Comparison of ENCODE assay signal across 8 mouse cellular contexts in the genomic region with DNA sequence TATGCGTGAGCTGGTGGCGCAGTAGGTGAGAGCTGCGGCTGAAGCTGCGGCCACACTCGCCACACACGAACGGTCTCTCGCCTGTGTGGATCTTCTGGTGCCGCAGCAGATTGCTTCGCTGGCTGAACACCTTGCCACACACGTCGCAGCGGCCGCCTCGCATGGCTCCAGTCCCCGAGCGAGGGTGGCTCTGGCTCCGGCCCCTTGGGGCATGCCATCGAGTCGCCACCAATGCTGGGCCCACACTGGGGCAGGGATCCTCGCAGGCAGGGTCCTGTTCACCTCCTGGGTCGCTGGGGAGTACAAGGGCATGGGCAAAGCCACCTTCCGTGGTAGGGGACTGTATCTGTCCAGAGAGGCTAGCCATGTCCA. TPM values are rescaled to one million over a fixed set of nuclear protein-coding genes. Genes with fewer than 3 reads are reported as not detected.
DNase-seq lines count a peak whose midpoint lies in the region; ATAC-seq and TF ChIP-seq lines count a peak whose summit lies in the region.

No protein-coding gene starts in this region.

- H3K4me2 ChIP-seq in heart, embryonic 15.5 days = peak overlapping the region; percentile 95
- H3K4me2 ChIP-seq in heart, postnatal 0 days (ENCODE audit: low read depth, low read length) = peak overlapping the region; percentile 73
- peak overlapping the region; percentile 67 for H3K4me2 ChIP-seq in liver, postnatal 0 days (ENCODE audit: low read depth, low read length)

- peak overlapping the region; percentile 58 for H3K9ac ChIP-seq in heart, embryonic 15.5 days
- H3K9ac ChIP-seq in heart, postnatal 0 days (replicated peaks; ENCODE audit: low read depth, low read length) = peak overlapping the region; percentile 24; the same call in 1 of the 2 replicates
- peak overlapping the region; percentile 39; the same call in 1 of the 2 replicates for H3K9ac ChIP-seq in liver, postnatal 0 days (replicated peaks)

- ATAC-seq in heart, embryonic 15.5 days (replicated peaks; ENCODE audit: insufficient number of reproducible peaks, insufficient read depth, low FRiP score, low read depth) = no peak
- no peak for ATAC-seq in heart, postnatal 0 days (ENCODE audit: insufficient read depth, low read depth)
- ATAC-seq in liver, postnatal 0 days = no peak
- ATAC-seq in monocyte, adult 5-6 weeks (replicated peaks; ENCODE audit: insufficient number of reproducible peaks, low FRiP score, low TSS enrichment, poor library complexity, severe bottlenecking) = no peak

- H3K4me1 ChIP-seq in heart, embryonic 15.5 days (replicated peaks) = peaks cover 18% of the 10 kb centered on the region
- H3K4me1 ChIP-seq in brown adipose tissue, adult 24 weeks (ENCODE audit: control insufficient read depth, insufficient read depth, insufficient read length, low read length) = no peaks in the 10 kb centered on the region
- peaks cover 10% of the 10 kb centered on the region for H3K4me1 ChIP-seq in heart, postnatal 0 days (ENCODE audit: control insufficient read depth, insufficient read depth)
- peaks cover 13% of the 10 kb centered on the region for H3K4me1 ChIP-seq in liver, postnatal 0 days (ENCODE audit: insufficient read depth)

- no peaks in the 10 kb centered on the region for H3K36me3 ChIP-seq in heart, embryonic 15.5 days
- H3K36me3 ChIP-seq in heart, postnatal 0 days (replicated peaks; ENCODE audit: control insufficient read depth, insufficient read depth, low read length) = no peaks in the 10 kb centered on the region
- no peaks in the 10 kb centered on the region for H3K36me3 ChIP-seq in liver, postnatal 0 days (replicated peaks; ENCODE audit: insufficient read depth, low read length)

- H3K9me3 ChIP-seq in heart, embryonic 15.5 days (replicated peaks) = no peaks in the 10 kb centered on the region
- no peaks in the 10 kb centered on the region for H3K9me3 ChIP-seq in heart, postnatal 0 days (replicated peaks; ENCODE audit: control insufficient read depth, low read length)
- no peaks in the 10 kb centered on the region for H3K9me3 ChIP-seq in liver, postnatal 0 days (ENCODE audit: low read length)

- DNase-seq in heart, adult 18-20 months = no peak
- no peak for DNase-seq in heart, postnatal 0 days (ENCODE audit: low spot score)
- DNase-seq in liver, postnatal 0 days = no peak
- DNase-seq in right cerebral cortex, adult 2 months (ENCODE audit: low spot score in 2 of 2) = no peak
- DNase-seq in adrenal gland, postnatal 25 days = no peak

- 4% methylated on average over 23 of the region's 23 CpGs for WGBS in heart, embryonic 15.5 days
- 5% methylated on average over 23 of the region's 23 CpGs for WGBS in heart, postnatal 0 days
- WGBS in liver, postnatal 0 days (ENCODE audit: insufficient replicate concordance) = 5% methylated on average over 23 of the region's 23 CpGs

- H3K27me3 ChIP-seq in heart, embryonic 15.5 days = peaks cover 44% of the 10 kb centered on the region
- peaks cover 29% of the 10 kb centered on the region for H3K27me3 ChIP-seq in heart, postnatal 0 days (ENCODE audit: control insufficient read depth, insufficient read depth, low read length)
- peaks cover 27% of the 10 kb centered on the region for H3K27me3 ChIP-seq in liver, postnatal 0 days (ENCODE audit: insufficient read depth, low read length)

- H3K4me3 ChIP-seq in heart, embryonic 15.5 days = peak overlapping the region; percentile 55
- H3K4me3 ChIP-seq in brown adipose tissue, adult 24 weeks (ENCODE audit: insufficient read depth, low read depth, low read length) = 0 out of 2 replicates have a peak overlapping the region, but pooled peaks have one; percentile 27
- peak overlapping the region; percentile 49 for H3K4me3 ChIP-seq in heart, postnatal 0 days (ENCODE audit: low read depth, low read length)
- peak overlapping the region; percentile 43 for H3K4me3 ChIP-seq in liver, postnatal 0 days (ENCODE audit: low read depth, low read length)

- no peak for TF ChIP-seq EP300 in heart, postnatal 0 days (IDR thresholded peaks at IDR 0.05; ENCODE audit: low read depth)
- TF ChIP-seq EP300 in liver, postnatal 0 days (IDR thresholded peaks at IDR 0.05; ENCODE audit: low read depth) = no peak

- H3K27ac ChIP-seq in heart, embryonic 15.5 days = no peak overlapping the region
- H3K27ac ChIP-seq in brown adipose tissue, adult 24 weeks (replicated peaks; ENCODE audit: low read depth, low read length) = no peak overlapping the region
- H3K27ac ChIP-seq in heart, postnatal 0 days (ENCODE audit: low read depth) = no peak overlapping the region
- H3K27ac ChIP-seq in liver, postnatal 0 days (ENCODE audit: low read depth) = no peak overlapping the region

- TF ChIP-seq CTCF in heart, postnatal 0 days (IDR thresholded peaks at IDR 0.05; ENCODE audit: low read depth) = no peak
- no peak for TF ChIP-seq CTCF in liver, postnatal 0 days (IDR thresholded peaks at IDR 0.05; ENCODE audit: low read depth)

RNA-seq across cellular contexts. Expression of gene Ube2m, which starts 6.2 kb away (rescaled TPM):
- polyA plus RNA-seq in heart, embryonic 15.5 days (2015; fragmentation: Nextera tagmentation; extraction: Ambion mirVana) = 107 and 130 TPM in 2 replicates
- total RNA-seq in heart, adult 18-20 months (2021) = 100 to 1,000 TPM; 177 to 187 TPM
- polyA plus RNA-seq in brown adipose tissue, adult 24 weeks (2012; ENCODE audit: insufficient read depth, insufficient read length, missing spikeins) = 258 and 293 TPM in 2 replicates
- total RNA-seq in heart, postnatal 0 days (2014; rRNA removed; ENCODE audit: low replicate concordance) = 290 and 312 TPM in 2 replicates
- polyA plus RNA-seq in heart, postnatal 0 days (2015; fragmentation: Nextera tagmentation; extraction: Ambion mirVana) = 116 and 127 TPM in 2 replicates
- polyA plus RNA-seq in liver, postnatal 0 days (2015; fragmentation: Nextera tagmentation; extraction: Ambion mirVana) = 53.8 and 59.8 TPM in 2 replicates
- total RNA-seq in adrenal gland, postnatal 25 days (2021) = 170 and 192 TPM in 2 replicates
- 44.8 to 67.8 TPM (median 54.9 TPM) in 3 replicates for total RNA-seq in monocyte, adult 5-6 weeks (2017)

RNA-seq across cellular contexts. Expression of gene Chmp2a, which starts 9.6 kb away (rescaled TPM):
- 129 and 133 TPM in 2 replicates for polyA plus RNA-seq in heart, embryonic 15.5 days (2015; fragmentation: Nextera tagmentation; extraction: Ambion mirVana)
- 100 to 1,000 TPM; 132 to 164 TPM for total RNA-seq in heart, adult 18-20 months (2021)
- polyA plus RNA-seq in brown adipose tissue, adult 24 weeks (2012; ENCODE audit: insufficient read depth, insufficient read length, missing spikeins) = 194 and 239 TPM in 2 replicates
- total RNA-seq in heart, postnatal 0 days (2014; rRNA removed; ENCODE audit: low replicate concordance) = 48.2 and 72.1 TPM in 2 replicates
- 181 and 183 TPM in 2 replicates for polyA plus RNA-seq in heart, postnatal 0 days (2015; fragmentation: Nextera tagmentation; extraction: Ambion mirVana)
- 132 TPM in 2 replicates for polyA plus RNA-seq in liver, postnatal 0 days (2015; fragmentation: Nextera tagmentation; extraction: Ambion mirVana)
- total RNA-seq in adrenal gland, postnatal 25 days (2021) = 218 and 223 TPM in 2 replicates
- 277 to 386 TPM (median 313 TPM) in 3 replicates for total RNA-seq in monocyte, adult 5-6 weeks (2017)

RNA-seq across cellular contexts. Expression of gene Mzf1, which starts 10.3 kb away (rescaled TPM):
- 1.5 and 2.1 TPM in 2 replicates for polyA plus RNA-seq in heart, embryonic 15.5 days (2015; fragmentation: Nextera tagmentation; extraction: Ambion mirVana)
- under 1 TPM; 0.07 to 0.21 TPM for total RNA-seq in heart, adult 18-20 months (2021)
- polyA plus RNA-seq in brown adipose tissue, adult 24 weeks (2012; ENCODE audit: insufficient read depth, insufficient read length, missing spikeins) = not detected in 2 replicates
- total RNA-seq in heart, postnatal 0 days (2014; rRNA removed; ENCODE audit: low replicate concordance) = 2.7 and 8.4 TPM in 2 replicates
- polyA plus RNA-seq in heart, postnatal 0 days (2015; fragmentation: Nextera tagmentation; extraction: Ambion mirVana) = 0.70 and 0.83 TPM in 2 replicates
- polyA plus RNA-seq in liver, postnatal 0 days (2015; fragmentation: Nextera tagmentation; extraction: Ambion mirVana) = 0.26 and 0.29 TPM in 2 replicates
- total RNA-seq in adrenal gland, postnatal 25 days (2021) = 3.8 and 4.1 TPM in 2 replicates
- total RNA-seq in monocyte, adult 5-6 weeks (2017) = 0.19 to 0.48 TPM in 2 of 3 replicates, not detected in the other

RNA-seq across cellular contexts. Expression of gene Zbtb45, which starts 34.4 kb away (rescaled TPM):
- 12.2 and 18.0 TPM in 2 replicates for polyA plus RNA-seq in heart, embryonic 15.5 days (2015; fragmentation: Nextera tagmentation; extraction: Ambion mirVana)
- 1 to 10 TPM; 7.3 to 7.4 TPM for total RNA-seq in heart, adult 18-20 months (2021)
- 2.1 and 4.0 TPM in 2 replicates for polyA plus RNA-seq in brown adipose tissue, adult 24 weeks (2012; ENCODE audit: insufficient read depth, insufficient read length, missing spikeins)
- 16.9 and 29.2 TPM in 2 replicates for total RNA-seq in heart, postnatal 0 days (2014; rRNA removed; ENCODE audit: low replicate concordance)
- 9.5 and 10.5 TPM in 2 replicates for polyA plus RNA-seq in heart, postnatal 0 days (2015; fragmentation: Nextera tagmentation; extraction: Ambion mirVana)
- polyA plus RNA-seq in liver, postnatal 0 days (2015; fragmentation: Nextera tagmentation; extraction: Ambion mirVana) = 5.6 and 7.2 TPM in 2 replicates
- 15.3 and 16.1 TPM in 2 replicates for total RNA-seq in adrenal gland, postnatal 25 days (2021)
- total RNA-seq in monocyte, adult 5-6 weeks (2017) = 3.6 to 5.7 TPM (median 3.8 TPM) in 3 replicates

RNA-seq across cellular contexts. Expression of gene Trim28, which starts 45.3 kb away (rescaled TPM):
- 116 and 173 TPM in 2 replicates for polyA plus RNA-seq in heart, embryonic 15.5 days (2015; fragmentation: Nextera tagmentation; extraction: Ambion mirVana)
- 10 to 100 TPM; 93.5 to 96.6 TPM for total RNA-seq in heart, adult 18-20 months (2021)
- polyA plus RNA-seq in brown adipose tissue, adult 24 weeks (2012; ENCODE audit: insufficient read depth, insufficient read length, missing spikeins) = 39.4 and 56.3 TPM in 2 replicates
- total RNA-seq in heart, postnatal 0 days (2014; rRNA removed; ENCODE audit: low replicate concordance) = 279 and 309 TPM in 2 replicates
- polyA plus RNA-seq in heart, postnatal 0 days (2015; fragmentation: Nextera tagmentation; extraction: Ambion mirVana) = 67.8 and 69.9 TPM in 2 replicates
- polyA plus RNA-seq in liver, postnatal 0 days (2015; fragmentation: Nextera tagmentation; extraction: Ambion mirVana) = 56.0 and 59.1 TPM in 2 replicates
- total RNA-seq in adrenal gland, postnatal 25 days (2021) = 273 and 297 TPM in 2 replicates
- total RNA-seq in monocyte, adult 5-6 weeks (2017) = 150 to 169 TPM (median 158 TPM) in 3 replicates
